Mouse (Mus musculus): ENCODE results near the gene Adrb1. TPM values are rescaled to one million over a fixed set of nuclear protein-coding genes. Genes with fewer than 3 reads are reported as not detected.

Adrb1 gene
- polyA plus RNA-seq (2016; fragmentation: Nextera tagmentation; extraction: Ambion mirVana), result 0.65 and 1.3 TPM in 2 replicates

DNA sequence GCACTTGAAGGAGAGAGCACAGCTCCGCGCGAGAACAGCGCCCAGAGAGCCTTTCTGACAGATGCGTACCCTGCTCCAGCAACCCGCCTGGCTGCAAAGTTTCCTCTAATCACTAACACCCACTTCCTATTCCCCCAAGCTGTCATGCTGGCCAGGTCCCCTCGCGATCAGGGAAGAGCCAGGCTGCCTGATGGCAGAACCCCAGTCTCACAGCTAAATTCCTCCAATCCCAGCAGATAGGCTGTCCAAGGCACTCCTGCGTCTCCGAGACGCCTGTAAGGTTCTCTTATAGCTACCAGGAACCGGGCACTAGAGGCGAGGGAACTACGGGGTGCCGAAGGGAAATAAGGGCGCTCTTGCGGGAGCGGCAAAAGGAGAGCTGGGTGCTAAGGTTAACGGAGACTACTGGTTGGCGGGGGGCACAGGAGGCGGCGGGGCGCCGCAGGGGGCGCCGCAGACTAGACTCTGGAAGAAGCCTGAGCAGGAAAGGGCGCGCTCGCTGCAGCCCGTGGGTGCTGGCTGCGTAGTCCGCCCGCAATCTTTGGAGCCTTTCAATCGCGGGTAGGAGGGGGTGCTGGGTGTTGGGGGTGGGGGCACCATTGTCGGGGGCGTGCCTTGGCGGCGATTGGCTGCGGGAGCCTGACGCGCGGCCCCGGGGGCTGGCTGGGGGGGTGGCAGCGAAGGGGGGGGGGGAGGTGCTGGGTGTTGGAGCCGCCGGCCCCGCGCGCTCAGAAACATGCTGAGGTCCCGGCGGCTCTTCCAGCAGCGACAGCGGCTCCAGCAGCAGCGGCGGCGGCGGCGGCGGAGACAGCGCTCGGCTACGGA lies at the start of gene Adrb1:
Gene Adrb1, plus strand, starts transcription at position 813 of the 825 bp plus-strand sequence.
- H3K27ac ChIP-seq, result peak within 1 kb of the TSS; percentile 82
- DNase-seq (ENCODE audit: low spot score), result peak; percentile 85
- H3K36me3 ChIP-seq, result no peaks in the 10 kb centered on the region
- 2% methylated on average over 42 of the region's 63 CpGs for WGBS
- peaks cover 41% of the 10 kb centered on the region for H3K4me1 ChIP-seq
- H3K27me3 ChIP-seq (ENCODE audit: insufficient read depth, poor library complexity, severe bottlenecking), result peaks cover 87% of the 10 kb centered on the region
- H3K9me3 ChIP-seq, result no peaks in the 10 kb centered on the region
- H3K4me3 ChIP-seq, result peak within 1 kb of the TSS; percentile 70

DNA sequence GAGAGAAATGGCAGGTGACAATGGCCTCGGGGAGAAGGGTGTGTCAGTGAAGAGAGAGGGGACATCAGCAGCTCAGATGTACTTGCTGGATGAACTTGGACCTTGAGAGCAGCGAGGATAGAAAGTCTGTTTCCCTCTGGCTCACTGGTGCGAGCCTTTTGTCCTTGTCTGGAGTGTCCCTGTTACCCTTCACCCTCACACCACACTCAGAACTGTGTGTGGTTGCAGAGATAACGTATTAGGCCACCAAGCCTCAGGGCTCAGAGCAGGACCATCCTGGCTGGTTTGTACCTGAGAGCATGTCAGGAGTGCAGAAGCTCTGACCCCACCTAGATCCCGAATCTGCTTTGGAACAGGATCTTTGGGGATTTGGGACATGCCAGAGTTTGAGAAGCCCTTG lies 46.3 kb upstream of the Adrb1 start:
- Histone ChIP-seq H3K4me3 (no peak overlapping the region), H3K27ac (no peak overlapping the region), H3K9me3 (no peaks in the 10 kb centered on the region), H3K4me1 (peaks cover 39% of the 10 kb centered on the region), H3K36me3 (no peaks in the 10 kb centered on the region), H3K27me3 (ENCODE audit: insufficient read depth, poor library complexity, severe bottlenecking) (no peaks in the 10 kb centered on the region)
- whole genome bisulfite sequencing, result 79% methylated on average over 5 of the region's 5 CpGs
- DNase-seq (ENCODE audit: low spot score), result no peak

DNA sequence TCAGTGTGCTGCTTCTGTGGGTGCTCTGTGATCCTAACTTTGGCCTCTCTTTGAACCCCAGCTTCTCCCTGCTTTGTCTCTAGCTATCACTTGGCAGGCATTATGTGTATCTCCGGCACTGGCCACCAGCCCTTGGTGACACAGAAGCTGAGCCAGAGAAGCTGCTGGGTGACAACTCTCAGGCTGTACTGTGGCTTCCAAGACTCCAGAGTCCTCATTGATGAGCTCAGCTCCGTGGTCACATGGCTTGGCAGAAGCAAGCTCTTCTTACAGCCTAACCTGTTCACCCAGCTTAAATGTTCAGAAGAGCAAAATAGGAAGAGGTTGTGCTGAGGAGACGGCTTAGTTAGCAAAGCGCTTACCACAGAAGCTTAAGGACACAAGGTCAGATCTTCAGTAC lies 45.5 kb upstream of the Adrb1 start:
- H3K27me3 ChIP-seq (ENCODE audit: insufficient read depth, poor library complexity, severe bottlenecking), result no peaks in the 10 kb centered on the region
- 86% methylated on average over 4 of the region's 4 CpGs for WGBS

DNA sequence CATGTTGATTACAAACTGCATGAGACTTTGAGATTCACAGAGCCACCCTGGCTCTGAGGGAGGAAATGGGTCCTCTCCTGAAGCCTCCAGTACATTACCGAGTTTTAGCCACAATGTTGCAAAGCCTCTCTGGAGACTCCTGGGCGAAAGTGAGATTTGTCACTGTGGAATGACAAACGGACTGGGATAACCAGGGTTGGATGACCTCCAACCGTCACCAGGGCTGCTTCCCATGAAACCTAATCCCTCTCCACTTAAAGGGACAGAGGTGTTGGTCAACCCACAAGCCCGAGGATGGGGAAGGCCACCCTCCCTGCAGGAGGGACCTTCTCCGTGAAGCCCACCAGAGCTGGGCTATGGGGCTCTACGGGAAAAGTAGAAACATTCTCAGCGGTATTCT lies 44.4 kb upstream of the Adrb1 start:
- 31% methylated on average over 8 of the region's 8 CpGs for WGBS
- H3K4me1 ChIP-seq, result peaks cover 43% of the 10 kb centered on the region

More for the DNA sequence above, 45.5 kb upstream of the Adrb1 start:
- Histone ChIP-seq H3K4me1 (peaks cover 43% of the 10 kb centered on the region), H3K27ac (peak overlapping the region; percentile 29; the same call in 1 of the 2 replicates), H3K9me3 (no peaks in the 10 kb centered on the region), H3K36me3 (no peaks in the 10 kb centered on the region), H3K4me3 (no peak overlapping the region)
- DNase-seq (ENCODE audit: low spot score), result no peak

DNA sequence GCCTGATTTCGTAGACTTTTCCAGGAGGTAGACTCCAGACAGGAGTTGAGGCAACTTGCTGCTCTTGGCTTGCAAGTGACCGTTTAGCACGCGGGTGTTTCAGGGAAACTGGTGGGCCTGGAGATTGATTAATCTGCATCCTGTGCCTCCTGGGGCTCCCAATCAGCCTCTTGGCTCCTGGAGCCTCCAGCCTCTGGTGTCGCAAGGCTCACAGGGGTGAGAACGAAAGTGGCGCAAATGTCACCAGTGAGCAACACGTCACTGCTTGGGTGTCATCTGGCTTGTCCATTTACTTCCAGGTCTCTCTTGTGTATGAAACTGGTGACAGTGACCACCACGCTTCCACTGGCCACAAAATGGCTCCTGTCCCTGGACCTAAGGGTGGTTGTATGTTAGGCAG lies 43.5 kb upstream of the Adrb1 start:
- Histone ChIP-seq H3K27me3 (ENCODE audit: insufficient read depth, poor library complexity, severe bottlenecking) (no peaks in the 10 kb centered on the region), H3K4me1 (peaks cover 43% of the 10 kb centered on the region), H3K36me3 (no peaks in the 10 kb centered on the region), H3K4me3 (no peak overlapping the region), H3K27ac (0 out of 2 replicates have a peak overlapping the region, but pooled peaks have one; percentile 59), H3K9me3 (no peaks in the 10 kb centered on the region)
- DNase-seq (ENCODE audit: low spot score), result no peak
- WGBS, result 64% methylated on average over 9 of the region's 9 CpGs

More for the DNA sequence above, 44.4 kb upstream of the Adrb1 start:
- Histone ChIP-seq H3K4me3 (no peak overlapping the region), H3K9me3 (no peaks in the 10 kb centered on the region), H3K27me3 (ENCODE audit: insufficient read depth, poor library complexity, severe bottlenecking) (no peaks in the 10 kb centered on the region), H3K27ac (peak overlapping the region; percentile 36; the same call in 1 of the 2 replicates), H3K36me3 (no peaks in the 10 kb centered on the region)
- no peak for DNase-seq (ENCODE audit: low spot score)

DNA sequence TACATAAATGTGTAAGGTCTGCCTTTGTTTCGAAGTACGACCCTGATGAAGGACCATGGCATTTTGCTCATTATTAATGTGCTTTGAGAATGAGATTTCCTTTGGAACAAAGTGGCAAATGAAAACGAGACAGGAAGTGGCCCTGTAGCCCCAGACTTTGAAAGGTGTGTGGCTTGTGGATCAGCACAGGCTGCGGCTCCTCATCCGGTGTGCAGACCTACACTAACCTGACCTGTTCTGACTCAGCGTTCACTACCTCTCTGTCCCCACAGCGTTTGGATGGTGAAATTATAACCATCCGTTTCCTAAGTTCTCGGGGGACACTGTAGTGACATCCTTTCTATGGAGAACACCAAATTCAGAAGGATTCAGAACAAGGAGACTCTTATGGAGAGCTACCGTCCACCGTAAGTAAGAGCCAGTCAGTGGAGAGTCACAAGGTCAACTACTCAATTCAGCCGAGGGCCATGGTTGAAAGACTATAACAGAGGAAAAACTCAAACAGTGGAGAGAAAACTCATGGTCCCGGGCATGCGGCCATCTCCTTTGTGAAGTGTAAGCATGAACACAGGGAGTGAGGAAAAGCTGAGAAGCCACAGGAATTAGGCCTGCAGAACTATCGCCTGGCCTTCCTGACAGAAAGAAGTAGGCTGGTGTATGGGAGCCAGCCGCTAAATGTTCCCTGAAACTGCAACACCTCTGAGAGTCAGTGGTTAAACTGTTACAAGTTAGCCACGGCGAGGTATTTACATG lies 42.6 kb upstream of the Adrb1 start:
- Histone ChIP-seq H3K4me1 (peaks cover 43% of the 10 kb centered on the region), H3K27me3 (ENCODE audit: insufficient read depth, poor library complexity, severe bottlenecking) (peaks cover 3% of the 10 kb centered on the region; the same call in 1 of the 2 replicates), H3K4me3 (no peak overlapping the region), H3K36me3 (no peaks in the 10 kb centered on the region), H3K27ac (peak overlapping the region; percentile 42), H3K9me3 (no peaks in the 10 kb centered on the region)
- DNase-seq (ENCODE audit: low spot score), result no peak
- 79% methylated on average over 18 of the region's 18 CpGs for WGBS

DNA sequence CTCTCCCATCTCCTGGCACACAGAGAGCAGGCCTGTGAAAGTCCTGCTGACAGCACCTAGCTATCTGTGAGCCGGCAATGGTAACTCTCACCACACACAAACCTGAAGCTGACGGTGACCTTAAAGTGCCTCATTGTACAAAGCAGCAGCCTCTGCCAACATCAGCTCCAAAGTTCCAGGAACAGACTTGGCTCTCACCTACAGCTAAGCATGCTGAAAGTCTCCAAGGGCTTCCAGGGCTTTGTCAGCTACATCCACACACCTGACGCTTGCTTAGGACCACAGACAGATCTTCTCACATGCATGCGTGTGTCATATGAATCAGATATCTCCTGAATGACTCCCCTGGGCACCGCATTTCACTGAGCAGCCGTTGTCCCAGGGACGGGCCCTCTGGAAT lies 42.0 kb upstream of the Adrb1 start:
- H3K9me3 ChIP-seq, result no peaks in the 10 kb centered on the region
- no peaks in the 10 kb centered on the region for H3K36me3 ChIP-seq
- H3K4me3 ChIP-seq, result no peak overlapping the region
- 44% methylated on average over 7 of the region's 7 CpGs for WGBS
- peaks cover 7% of the 10 kb centered on the region; the same call in 1 of the 2 replicates for H3K27me3 ChIP-seq (ENCODE audit: insufficient read depth, poor library complexity, severe bottlenecking)
- DNase-seq (ENCODE audit: low spot score), result no peak
- H3K27ac ChIP-seq, result peak overlapping the region; percentile 42
- H3K4me1 ChIP-seq, result peaks cover 46% of the 10 kb centered on the region

DNA sequence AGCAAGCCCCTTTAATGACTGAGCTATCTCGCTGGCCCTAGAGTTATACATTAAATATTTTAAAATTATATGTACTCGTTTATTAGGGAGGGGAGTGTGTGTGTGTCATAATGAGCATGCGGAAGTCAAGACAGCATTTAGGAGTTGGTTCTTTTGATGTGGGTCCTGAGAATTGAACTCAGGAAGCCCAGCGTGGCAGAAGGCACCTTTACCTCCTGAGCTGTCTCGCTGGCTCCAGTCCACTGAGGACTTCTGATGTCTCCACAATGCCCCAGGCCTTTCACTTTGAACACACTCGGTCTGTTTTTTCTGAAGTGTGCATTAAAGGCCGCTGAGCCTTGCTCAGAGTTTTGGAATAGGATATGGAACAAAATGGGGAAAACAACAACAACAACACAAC lies 39.7 kb upstream of the Adrb1 start:
- no peak overlapping the region for H3K27ac ChIP-seq
- 84% methylated on average over 7 of the region's 7 CpGs for WGBS
- no peaks in the 10 kb centered on the region for H3K36me3 ChIP-seq
- H3K27me3 ChIP-seq (ENCODE audit: insufficient read depth, poor library complexity, severe bottlenecking), result peaks cover 8% of the 10 kb centered on the region; the same call in 1 of the 2 replicates
- peaks cover 40% of the 10 kb centered on the region for H3K4me1 ChIP-seq
- no peak for DNase-seq (ENCODE audit: low spot score)
- no peak overlapping the region for H3K4me3 ChIP-seq
- no peaks in the 10 kb centered on the region for H3K9me3 ChIP-seq

DNA sequence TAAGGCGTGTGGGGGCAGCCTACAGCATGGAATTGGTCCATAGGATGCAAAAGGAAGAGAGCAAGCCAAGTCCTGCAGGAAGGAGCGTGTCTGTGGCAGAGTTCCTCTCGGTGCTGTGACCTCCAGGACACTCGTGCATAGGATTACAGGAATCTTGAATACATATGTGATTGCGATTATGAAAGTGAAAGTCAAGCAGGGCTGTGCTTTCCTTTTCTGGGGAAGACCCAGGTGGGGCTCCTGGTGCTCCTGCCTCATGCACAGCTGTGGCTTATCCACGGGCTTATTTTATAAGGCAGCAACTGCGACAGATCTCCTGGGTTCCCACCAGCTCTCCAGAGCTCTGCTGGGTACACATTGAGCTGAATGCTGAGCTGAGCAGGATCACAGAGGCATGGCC lies 39.2 kb upstream of the Adrb1 start:
- Histone ChIP-seq H3K36me3 (no peaks in the 10 kb centered on the region), H3K27ac (no peak overlapping the region), H3K4me3 (no peak overlapping the region), H3K9me3 (no peaks in the 10 kb centered on the region), H3K27me3 (ENCODE audit: insufficient read depth, poor library complexity, severe bottlenecking) (peaks cover 8% of the 10 kb centered on the region; the same call in 1 of the 2 replicates), H3K4me1 (peaks cover 40% of the 10 kb centered on the region)
- WGBS, result 77% methylated on average over 7 of the region's 7 CpGs
- DNase-seq (ENCODE audit: low spot score), result no peak

DNA sequence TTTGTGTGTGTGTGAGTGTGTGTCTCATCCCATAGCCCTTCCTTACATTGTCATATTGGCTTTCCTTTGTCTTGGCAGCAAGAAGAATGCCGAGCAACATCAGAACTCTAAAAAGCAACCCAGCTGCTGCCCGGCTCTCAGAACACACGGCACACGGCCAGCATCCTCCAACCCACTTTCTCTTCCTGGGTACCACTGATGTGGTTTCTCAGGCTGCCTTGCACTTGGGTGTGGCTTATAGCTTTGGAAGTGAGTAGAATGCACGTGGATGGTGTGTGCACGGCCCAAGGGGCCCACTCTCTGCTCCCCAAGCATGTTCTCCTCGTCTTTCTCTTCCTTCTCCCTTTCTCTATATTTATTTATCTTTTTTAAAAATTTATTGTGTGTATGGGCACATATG lies 36.5 kb upstream of the Adrb1 start:
- Histone ChIP-seq H3K27ac (no peak overlapping the region), H3K4me3 (no peak overlapping the region), H3K27me3 (ENCODE audit: insufficient read depth, poor library complexity, severe bottlenecking) (peaks cover 8% of the 10 kb centered on the region; the same call in 1 of the 2 replicates), H3K4me1 (peaks cover 37% of the 10 kb centered on the region), H3K9me3 (no peaks in the 10 kb centered on the region), H3K36me3 (no peaks in the 10 kb centered on the region)
- WGBS, result 80% methylated on average over 7 of the region's 7 CpGs
- no peak for DNase-seq (ENCODE audit: low spot score)

DNA sequence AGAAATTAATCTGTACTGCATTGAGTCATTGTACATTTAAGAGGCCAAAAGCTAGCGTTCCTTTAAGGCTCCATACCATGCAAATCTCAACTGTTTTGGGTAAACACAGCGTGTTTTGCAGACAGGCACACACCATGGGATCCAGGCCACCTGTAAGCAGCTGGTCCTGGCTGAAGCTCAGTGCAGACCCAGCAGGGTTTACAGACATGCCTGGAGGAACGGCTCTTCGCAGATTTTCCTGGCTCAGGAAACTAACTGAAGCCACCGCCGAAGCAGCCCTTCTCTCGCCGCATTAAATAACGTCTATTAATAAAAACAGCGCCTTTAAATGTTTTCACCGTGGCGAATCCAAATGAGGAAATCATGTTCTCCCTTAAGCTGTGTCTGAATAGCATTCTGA lies 35.8 kb upstream of the Adrb1 start:
- Histone ChIP-seq H3K4me3 (no peak overlapping the region), H3K36me3 (no peaks in the 10 kb centered on the region), H3K27me3 (ENCODE audit: insufficient read depth, poor library complexity, severe bottlenecking) (peaks cover 8% of the 10 kb centered on the region; the same call in 1 of the 2 replicates), H3K27ac (no peak overlapping the region), H3K9me3 (no peaks in the 10 kb centered on the region), H3K4me1 (peaks cover 31% of the 10 kb centered on the region)
- DNase-seq (ENCODE audit: low spot score), result no peak
- 84% methylated on average over 12 of the region's 12 CpGs for WGBS

DNA sequence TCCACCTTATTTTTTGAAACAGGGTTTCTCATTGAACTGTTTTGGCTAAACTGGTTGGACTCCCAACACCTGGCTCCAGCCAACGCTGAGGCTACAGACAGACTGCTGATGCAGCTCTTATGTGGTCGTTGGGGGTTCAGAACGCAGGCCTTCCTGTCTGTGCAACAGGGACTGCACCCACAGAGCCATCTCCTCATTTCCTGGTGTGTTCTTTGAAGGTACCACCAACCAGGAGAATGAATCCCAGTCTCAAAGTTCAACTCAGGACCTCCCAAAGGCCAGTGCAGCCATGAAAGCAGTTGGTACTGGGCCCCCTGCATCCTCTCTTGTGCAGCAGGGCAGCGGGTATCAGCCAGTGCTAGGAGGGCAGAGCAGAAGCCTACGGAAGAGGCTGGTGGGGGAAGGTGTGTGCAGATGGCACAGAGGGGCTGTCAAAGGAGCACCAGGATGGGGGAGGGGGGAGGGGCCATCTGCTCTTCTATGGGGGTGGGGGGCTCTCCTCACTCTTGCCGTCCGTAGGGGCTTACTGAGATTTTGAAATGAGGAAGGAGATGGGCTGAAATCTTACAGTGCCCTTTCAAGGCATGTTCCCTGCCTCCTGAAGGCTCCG lies 34.9 kb upstream of the Adrb1 start:
- Histone ChIP-seq H3K4me3 (no peak overlapping the region), H3K36me3 (no peaks in the 10 kb centered on the region), H3K27ac (peak overlapping the region; percentile 12; the same call in 1 of the 2 replicates), H3K27me3 (ENCODE audit: insufficient read depth, poor library complexity, severe bottlenecking) (peaks cover 8% of the 10 kb centered on the region; the same call in 1 of the 2 replicates), H3K4me1 (peaks cover 32% of the 10 kb centered on the region), H3K9me3 (no peaks in the 10 kb centered on the region)
- DNase-seq (ENCODE audit: low spot score), result no peak
- 77% methylated on average over 8 of the region's 8 CpGs for WGBS
